Mouse (Mus musculus): ENCODE measurements around the gene Havcr1.
"Not testable (repeated sequence)": the region's sequence is repeated elsewhere in the genome, so short reads cannot be mapped to it uniquely, and the experiment has no call there.

Havcr1 gene

DNA sequence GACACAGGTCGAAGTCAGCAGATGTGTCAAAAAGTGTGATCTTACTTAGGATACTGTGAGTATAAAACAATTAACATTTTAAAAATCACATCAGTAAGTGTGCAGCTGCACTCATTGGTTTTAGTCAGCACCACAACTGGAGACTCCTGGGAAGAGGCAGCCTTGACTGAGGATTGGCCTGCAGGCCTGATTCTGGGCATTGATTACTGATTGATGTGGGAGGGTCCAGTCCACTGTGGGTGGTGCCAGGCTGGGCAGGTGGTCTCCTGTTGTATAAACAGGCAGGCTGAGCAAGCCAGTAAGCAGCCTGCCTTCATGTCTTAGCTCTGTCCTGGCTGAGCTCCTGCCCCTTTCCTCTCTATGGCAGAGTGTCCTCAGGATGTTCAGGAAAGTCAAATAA, at the start of gene Havcr1:
TSS of gene Havcr1 (plus strand) at position 5 of the 400 bp plus-strand sequence.
- in situ Hi-C loops (cut with MboI, MseI), result loop anchor here (5.0 kb wide), 1 partner anchor 52 kb away; no protein-coding TSS in a partner anchor

DNA sequence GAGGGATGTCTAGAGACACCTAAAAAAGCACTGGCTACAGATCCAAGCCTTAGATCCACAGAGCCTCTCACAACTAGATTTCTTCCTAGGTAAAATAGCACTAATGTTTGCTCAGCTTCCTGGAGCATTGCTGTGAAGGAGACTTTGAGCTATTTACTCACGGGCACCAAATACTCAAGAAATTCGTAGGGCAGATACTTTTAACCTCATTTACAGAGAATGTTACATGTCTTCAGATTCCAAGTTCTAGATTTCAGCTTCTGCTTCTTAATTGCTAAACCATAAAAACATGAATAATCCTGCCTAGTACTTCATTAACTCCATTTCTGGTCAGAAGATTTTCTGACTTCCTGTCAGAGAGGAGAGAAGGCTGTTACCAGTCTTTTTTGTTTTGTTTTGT, 44.7 kb upstream of the Havcr1 start:
- in situ Hi-C loops (cut with MboI, MseI), result no loop called here

DNA sequence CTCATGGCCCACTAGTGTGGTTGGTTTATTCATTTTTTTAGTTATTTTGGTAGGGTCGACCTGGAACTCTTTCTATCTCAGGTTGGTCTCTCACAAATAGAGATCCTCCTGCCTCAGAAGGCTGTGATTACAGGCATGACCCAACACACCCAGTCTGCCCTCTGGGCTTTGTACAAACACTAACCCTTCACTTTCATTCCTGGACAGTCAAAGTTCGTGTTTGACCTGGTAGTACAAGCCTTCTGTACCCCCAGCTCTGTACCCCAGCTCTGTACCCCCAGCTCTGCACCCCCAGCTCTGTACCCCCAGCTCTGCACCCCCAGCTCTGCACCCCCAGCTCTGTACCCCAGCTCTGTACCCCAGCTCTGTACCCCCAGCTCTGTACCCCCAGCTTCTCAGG, 39.0 kb upstream of the Havcr1 start:
- in situ Hi-C loops (cut with MboI, MseI), result not testable (repeated sequence)

DNA sequence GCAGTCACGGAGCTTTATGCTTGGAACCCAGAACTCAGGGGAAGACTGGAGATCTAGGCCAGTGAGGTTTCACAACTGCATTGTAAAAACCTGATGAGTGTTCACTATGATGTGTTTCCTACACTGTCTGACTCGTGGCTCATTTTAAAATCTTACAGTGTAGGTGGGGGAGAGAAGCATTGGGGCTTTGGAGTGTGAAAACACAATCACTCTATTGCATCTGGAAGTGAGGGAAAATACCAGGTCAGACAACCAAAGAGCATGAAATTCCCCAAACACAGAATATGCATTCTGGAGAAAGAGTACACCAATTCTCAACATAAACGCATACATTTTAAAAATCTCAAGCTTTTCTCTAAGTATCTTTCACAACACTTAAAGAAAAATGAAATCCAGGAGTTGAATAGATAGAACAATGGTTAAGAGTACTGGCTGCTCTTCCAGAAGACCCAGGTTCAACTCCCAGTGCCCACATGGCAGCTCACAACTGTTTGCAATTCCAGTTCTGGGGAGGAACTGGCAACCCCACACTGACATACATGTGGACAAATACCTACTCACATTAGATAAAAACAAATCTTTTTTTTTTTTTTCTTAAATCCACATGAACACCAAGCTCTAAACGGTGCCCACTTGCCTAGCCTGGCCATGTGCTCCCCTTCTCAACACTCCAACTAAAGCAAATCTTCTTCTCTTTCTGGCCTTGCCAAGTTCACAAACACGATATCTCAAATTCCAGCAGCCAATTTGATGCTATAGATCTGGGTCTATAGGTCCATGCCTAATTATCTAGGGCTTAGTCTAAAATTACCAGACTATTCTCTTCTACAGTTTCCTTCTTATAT, 37.2 kb upstream of the Havcr1 start:
- in situ Hi-C loops (cut with MboI, MseI), result no loop called here

DNA sequence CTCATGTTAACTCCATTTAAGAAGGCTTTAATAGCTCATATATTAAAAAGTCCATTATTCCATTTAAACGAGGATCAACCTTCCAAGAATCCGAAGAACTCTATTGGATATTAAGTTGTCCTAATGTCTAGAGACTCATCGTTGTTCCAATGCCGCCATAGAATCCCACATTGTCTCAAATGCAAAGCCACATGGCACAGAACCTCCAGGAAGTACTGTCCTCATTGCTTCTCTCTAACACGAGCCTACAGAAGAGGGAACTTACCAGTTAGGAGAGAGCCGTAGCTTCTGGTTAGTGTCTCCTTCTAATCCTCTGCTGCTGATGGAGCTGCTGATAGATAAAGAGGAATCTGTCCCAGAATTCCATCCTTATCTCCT, 36.6 kb upstream of the Havcr1 start:
- in situ Hi-C loops (cut with MboI, MseI), result no loop called here

DNA sequence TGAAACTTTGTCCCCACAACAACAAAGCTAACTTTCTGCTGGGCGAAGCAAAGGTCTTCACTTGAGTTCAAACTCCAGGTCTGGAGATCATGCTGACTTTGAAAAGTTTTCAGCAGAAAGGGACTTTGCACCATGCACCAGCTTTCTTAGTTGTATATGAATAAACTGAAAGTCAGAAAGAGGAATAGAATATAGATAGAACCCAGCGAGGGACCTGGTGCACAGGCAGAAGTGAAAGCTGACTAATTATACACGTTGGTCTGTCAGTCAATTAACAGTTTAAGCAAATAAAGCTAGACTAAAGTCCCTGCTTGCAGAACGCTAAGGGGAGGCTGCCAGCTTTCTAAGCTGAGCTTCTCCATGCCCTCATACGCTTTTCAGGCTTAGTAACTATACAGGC, 36.0 kb upstream of the Havcr1 start:
- in situ Hi-C loops (cut with MboI, MseI), result no loop called here

DNA sequence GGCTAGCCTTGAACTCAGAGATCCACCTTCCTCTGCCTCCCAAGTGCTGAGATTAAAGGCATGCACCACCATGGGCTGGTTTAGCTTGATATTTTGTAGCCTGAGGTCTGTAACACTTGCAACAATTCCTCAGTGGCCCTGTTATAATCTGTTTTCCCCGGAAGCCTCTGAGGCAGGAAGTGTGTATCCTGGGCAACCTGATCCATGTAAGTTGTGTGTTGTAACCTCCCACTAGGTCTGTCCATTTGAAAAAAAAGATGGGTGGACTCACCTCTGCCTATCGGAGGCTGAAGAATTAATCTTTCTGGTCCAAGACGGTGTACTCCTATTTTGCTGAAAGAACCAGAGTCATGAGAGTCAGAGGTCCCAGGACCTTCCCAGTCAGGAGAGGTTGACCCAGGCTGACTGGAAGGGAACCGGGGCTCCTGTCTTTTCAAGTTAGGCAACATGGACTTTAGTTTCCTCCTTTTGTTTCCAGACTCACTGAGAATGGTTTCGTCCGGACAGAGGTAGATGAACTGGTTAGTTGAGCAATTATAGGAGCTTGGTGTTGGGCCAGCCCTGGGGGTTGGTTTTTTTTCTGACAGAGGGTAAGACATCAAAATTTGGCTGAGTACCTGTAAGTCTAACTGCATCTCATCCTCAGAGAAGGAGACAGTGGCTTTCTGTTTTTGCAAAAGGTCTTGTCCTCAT, 28.1 kb upstream of the Havcr1 start, which contains the start of gene Timd2:
TSS of gene Timd2 (minus strand) at position 398 of the 693 bp plus-strand sequence.
- in situ Hi-C loops (cut with MboI, MseI), result no loop called here

DNA sequence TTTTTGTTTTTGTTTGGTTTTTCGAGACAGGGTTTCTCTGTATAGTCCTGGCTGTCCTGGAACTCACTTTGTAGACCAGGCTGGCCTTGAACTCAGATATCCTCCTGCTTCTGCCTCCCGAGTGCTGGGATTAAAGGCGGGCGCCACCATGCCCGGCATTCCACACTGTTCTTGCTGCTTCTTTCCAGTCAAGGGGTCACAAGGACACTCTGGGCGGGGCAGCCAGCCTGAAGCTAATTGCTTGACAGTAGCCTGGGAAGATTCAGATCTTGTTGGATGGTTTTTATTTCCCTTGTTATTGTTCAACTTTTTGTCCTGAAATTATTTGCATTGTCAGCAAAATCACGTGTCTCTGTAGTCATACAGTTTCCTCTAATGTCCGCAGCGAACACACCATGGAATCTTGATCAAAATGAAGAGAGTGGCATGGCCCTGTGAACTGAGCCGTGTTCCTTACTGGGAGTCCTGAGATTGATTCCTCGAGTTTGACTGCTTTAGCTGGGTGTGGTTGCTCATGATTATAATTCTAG, 3.3 kb upstream of the Havcr1 start:
- in situ Hi-C loops (cut with MboI, MseI), result loop anchor here (5.0 kb wide), 1 partner anchor 94 kb away; no protein-coding TSS in a partner anchor

DNA sequence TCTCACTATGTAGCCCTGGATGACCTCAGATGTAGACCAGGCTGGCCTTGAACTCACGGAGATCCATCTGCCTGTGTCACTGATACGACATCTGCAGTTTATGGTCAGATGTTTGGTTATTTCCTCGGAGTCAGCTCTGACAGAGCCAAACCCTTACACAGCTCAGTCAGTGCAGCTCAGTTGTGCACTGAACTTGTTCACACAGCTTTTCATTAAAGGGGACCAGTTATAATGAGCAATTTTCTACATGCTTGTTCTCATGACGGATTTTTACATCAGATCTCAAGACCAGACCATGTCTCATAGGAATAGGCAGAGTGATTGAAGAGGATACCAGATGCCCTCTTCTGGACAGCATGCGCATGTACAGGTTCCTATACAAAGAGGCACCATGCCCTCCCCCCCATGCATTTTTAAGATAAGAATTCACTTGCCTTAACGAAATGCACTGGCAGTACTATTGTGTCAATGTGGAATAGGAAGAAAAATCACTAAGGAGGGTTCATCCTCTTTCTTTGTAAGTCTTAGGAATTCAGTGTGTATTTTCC, 1.6 kb upstream of the Havcr1 start:
- in situ Hi-C loops (cut with MboI, MseI), result loop anchor here (5.0 kb wide), 1 partner anchor 96 kb away; no protein-coding TSS in a partner anchor

DNA sequence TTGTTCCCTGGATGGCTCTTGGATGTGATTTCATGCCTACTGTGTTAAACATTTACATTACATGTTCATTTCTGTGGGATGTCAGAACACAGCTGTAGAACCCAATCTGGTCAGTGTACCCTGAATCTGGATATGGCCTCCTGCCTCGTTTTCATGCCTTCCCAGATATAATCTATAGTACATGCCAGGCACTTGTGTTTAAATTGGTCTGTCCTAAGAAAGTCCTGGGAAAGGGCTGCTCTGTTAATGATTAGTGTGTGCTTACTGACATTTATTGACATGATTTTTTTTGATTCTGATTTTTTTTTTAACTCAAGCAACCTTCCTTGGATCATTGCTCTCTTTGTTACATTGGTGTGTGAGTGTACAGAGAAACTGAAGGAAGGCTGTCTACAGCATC, 263 bp upstream of the Havcr1 start:
- in situ Hi-C loops (cut with MboI, MseI), result loop anchor here (5.0 kb wide), 2 partner anchors 53 to 97 kb away; no protein-coding TSS in a partner anchor

DNA sequence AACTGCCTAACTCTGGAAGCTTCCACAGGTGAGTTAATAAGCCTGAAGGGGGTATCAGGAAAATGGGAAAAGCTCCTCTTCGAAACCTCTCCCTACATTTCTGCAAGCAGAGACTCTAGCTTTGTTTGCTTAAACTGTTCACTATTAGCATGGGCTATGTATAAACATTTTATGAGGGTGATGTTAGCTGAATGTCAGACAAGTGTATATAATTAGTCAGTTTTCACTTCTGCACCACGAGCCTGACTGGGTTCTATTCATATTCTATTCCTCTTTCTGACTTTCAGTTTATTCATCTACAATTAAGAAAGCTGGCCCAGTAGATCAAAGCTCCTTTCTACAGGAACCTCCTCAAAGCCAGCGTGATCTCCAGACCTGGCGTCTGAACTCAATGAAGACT, 4.6 kb downstream of the Havcr1 start:
- in situ Hi-C loops (cut with MboI, MseI), result loop anchor here (5.0 kb wide), 1 partner anchor 48 kb away; no protein-coding TSS in a partner anchor

DNA sequence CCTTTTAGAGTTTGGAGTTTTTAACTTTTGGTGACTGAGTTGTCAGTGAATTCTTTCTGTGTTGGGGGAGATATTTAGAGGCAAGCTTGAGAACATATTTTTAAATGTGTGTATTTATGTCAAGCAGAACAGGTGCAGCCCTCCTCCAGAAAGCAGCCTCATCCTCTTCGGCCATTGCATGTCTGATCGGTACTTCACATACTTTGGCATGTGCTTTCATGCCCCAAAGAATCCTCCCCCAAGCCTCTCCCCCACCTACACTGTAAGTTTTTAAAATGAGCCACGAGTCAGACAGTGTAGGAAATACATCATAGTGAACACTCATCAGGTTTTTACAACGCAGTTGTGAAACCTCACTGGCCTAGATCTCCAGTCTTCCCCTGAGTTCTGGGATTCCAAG, 6.0 kb downstream of the Havcr1 start:
- in situ Hi-C loops (cut with MboI, MseI), result no loop called here

DNA sequence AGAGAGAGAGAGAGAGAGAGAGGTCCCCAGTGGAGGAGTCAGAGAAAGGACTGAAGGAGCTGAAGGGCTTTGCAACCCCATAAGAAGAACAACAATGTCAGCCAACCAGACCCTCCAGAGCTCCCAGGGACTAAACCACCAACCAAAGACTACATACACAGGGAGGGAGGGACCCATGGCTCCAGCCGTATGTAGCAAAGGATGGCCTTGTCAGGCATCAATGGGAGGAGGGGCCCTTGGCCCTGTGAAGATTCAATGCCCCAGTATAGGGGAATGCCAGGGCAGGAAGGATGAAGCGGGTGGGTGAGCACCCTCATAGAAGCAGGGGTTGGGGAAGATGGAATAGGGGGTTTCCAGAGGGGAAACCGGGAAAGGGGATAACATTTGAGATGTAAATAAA, 6.8 kb downstream of the Havcr1 start:
- in situ Hi-C loops (cut with MboI, MseI), result no loop called here

DNA sequence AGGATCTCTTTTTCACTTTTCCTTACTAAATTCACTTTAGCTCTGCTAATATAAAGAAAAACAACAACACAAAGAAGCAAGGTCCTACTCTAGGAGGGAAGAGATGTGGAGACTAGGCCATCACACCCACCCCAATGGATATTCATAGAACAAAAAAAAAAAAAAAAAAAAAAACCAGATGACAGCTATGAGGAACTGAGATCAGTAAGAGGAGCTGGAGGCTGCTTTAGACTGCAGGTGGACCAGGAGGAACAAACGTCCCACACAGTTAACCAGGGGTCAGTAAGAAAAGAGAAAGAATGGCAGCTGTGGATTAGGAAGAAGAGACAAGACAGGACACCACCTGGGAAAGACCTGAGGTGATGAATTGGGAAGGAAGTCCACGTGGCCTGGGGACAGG, 13.1 kb downstream of the Havcr1 start:
- in situ Hi-C loops (cut with MboI, MseI), result no loop called here

DNA sequence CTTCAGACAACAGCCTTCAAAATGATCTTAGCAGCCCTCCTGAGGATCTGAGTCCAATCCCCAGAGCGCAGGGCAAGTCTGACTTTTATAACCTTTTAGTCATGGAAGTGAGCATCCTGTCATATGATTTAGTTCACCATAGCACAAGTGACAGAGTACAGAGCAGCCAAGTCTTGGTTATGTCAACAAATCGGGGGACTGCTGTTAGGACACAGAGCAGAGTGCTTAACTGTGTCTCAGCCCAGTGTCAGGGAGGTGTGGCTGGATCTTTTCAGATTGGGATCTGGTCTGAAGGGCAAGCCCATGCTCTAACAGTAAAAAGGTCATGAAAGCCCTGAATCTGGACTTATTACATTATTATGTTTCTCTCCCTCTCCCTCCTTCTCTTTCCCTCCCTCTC, 18.8 kb downstream of the Havcr1 start:
- in situ Hi-C loops (cut with MboI, MseI), result no loop called here

DNA sequence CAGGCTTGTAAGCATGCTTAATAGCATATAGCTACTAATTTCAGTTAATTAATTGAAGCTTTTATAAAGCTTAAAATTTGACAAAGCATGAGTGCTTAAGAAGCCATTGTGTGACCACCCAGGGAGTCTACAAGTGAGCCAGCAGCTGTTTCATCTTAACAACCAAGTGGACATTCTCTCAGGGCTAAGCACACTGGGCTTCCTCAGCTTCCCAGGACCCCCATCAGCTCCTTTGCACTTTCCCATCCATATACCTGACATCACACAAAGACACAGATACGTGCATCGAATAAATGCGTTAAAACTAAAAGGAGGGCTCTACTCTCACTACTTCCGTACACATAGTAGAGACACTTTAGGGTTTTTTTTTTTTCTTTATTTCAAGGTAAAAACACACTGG, 19.8 kb downstream of the Havcr1 start:
- in situ Hi-C loops (cut with MboI, MseI), result no loop called here

DNA sequence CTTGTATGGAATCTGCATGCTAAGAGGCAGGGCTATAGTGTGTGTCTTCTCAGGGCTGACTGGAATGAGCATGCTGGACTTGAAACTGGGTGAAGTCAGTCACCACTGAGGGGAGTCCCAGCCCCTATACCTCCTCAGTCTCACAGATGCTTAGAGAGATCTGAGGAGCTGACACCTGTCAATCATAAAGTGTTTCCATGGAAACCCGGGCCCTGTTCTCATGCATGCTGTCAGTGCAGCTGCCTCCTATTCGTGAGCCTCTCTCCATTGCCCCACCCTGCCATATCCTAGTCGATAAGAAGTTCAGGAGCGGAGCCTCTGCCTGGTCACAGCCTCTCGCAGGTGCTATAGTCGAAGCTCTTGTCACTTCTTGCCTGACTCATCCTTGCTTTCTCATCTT, 20.8 kb downstream of the Havcr1 start:
- in situ Hi-C loops (cut with MboI, MseI), result not testable (repeated sequence)

DNA sequence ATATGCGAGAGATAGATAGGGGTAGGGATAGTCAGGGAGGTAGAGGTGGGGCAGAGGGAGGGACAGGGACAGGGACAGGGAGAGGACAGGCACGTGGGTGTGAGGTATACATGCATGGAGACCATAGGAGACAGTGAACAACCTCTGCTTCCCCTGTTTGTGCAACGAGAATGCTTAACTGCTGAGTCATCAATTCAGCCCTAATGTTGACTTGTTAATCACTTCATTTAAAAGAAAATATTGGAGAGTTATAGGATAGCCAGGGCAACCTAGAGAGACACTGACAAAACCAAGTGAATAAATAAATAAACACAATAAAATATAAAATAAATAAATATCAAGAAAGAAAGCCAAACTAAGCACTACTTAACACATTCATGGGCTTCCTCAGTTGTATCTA, 42.0 kb downstream of the Havcr1 start:
- in situ Hi-C loops (cut with MboI, MseI), result no loop called here

DNA sequence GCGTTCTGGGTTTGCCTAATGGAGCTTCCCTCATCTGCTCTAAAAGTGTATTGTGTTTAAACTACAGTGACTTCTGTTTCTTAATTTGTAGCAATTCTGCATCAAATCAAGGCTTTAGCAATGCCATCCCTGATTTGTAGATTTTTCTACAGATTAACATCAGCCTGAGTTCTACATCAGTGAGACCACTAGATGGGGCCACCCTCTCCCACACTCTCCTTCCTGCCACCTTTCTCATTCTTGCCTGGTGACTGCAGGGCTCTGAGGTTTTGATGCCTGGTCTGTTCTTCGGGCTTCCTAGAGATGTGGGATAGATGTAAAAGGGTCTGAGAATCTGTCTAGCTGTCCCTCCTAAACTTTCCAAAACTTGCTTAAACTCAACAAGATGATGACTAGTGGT, 44.9 kb downstream of the Havcr1 start:
- in situ Hi-C loops (cut with MboI, MseI), result no loop called here

DNA sequence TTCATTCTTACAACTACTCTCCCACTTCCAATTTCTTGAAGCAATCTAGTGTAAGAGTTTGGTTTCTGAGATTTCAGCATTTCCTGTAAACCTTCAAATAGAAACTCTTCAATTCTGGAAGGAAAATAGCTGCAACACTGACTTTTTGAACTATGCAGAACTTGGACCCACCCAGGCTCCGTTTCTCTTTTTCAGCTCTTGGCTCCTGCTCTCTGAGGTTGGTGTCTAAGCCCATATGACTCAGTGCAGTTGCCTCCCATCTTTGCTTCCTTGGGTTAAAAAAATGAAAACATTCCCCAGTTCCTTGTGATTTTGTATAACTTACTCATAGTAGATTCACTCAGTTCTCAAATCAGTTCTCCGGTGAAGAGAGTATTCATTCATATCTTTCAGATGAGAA, 69.6 kb downstream of the Havcr1 start:
- in situ Hi-C loops (cut with MboI, MseI), result no loop called here

DNA sequence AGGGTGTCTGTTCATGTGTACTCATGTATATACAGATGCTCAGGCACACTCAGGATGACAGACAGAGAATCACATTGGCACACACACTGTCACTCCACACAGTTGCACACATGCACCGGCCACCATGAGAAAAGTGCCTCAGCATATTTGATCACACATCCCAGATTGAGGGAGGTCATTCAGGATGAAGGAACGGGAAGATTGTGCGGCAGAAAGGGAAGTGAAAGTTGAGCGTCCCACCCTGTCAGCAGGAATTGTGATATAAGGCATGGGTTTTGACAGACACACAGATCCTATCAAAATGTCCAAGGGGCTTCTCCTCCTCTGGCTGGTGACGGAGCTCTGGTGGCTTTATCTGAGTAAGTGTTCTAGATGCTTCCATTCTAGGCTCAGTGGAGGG, 75.6 kb downstream of the Havcr1 start, which contains the start of gene Timd4:
TSS of gene Timd4 (plus strand) at position 290 of the 400 bp plus-strand sequence.
- in situ Hi-C loops (cut with MboI, MseI), result no loop called here

DNA sequence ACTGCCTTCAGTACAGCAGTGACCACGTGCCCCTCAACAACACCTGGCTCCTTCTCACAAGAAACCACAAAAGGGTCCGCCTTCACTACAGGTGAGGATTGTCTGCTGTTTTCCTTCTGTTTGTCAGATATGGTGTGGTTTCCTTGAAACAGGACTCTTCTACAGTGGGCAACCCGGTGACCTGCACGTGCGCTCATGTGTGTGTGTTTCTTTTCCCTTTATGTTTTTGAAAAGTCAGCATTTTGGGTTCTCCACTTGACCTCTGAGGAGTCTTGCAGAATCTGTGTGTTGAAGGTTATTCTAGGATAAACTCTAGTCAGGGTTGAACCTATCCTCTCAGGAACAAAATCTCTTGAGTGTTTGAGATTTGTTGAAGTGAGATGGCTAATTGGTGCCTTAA, 82.8 kb downstream of the Havcr1 start:
- in situ Hi-C loops (cut with MboI, MseI), result no loop called here

Measured in T-helper 1 cell (primary cell).